Mouse (Mus musculus) layer of hippocampus, adult 18-20 months (tissue): ENCODE measurements around the gene Ddx47. TPM values are rescaled to one million over a fixed set of nuclear protein-coding genes. Genes with fewer than 3 reads are reported as not detected.

ENCODE experiments used
- DNase-seq, 2 experiments: peaks; one replicate each; pipeline ENCODE4 v3.0.0; 2022; ENCODE audit warnings: low spot score in 2 of 2
- long read RNA-seq: library from polyadenylated mRNA; stranded (forward); transcript quantifications from one replicate; pipeline ENCODE4 v2.0.0, GENCODE M21; 2021
- total RNA-seq, 2 experiments: library from RNA; stranded (reverse); gene quantifications; 2 replicates each; pipeline ENCODE4 v1.2.3; 2021

The Ddx47 gene
- total RNA-seq = 10 to 100 TPM; 52.1 to 59.5 TPM
- long read RNA-seq, transcript Ddx47-201 (12 exons, 1,764 nt) = major isoform, 34 of 40 reads
- long read RNA-seq, partial matches to known transcripts = 5 of 40 reads
- long read RNA-seq, other reads (novel, unspliced or antisense) = 1 of 40 reads

DNA sequence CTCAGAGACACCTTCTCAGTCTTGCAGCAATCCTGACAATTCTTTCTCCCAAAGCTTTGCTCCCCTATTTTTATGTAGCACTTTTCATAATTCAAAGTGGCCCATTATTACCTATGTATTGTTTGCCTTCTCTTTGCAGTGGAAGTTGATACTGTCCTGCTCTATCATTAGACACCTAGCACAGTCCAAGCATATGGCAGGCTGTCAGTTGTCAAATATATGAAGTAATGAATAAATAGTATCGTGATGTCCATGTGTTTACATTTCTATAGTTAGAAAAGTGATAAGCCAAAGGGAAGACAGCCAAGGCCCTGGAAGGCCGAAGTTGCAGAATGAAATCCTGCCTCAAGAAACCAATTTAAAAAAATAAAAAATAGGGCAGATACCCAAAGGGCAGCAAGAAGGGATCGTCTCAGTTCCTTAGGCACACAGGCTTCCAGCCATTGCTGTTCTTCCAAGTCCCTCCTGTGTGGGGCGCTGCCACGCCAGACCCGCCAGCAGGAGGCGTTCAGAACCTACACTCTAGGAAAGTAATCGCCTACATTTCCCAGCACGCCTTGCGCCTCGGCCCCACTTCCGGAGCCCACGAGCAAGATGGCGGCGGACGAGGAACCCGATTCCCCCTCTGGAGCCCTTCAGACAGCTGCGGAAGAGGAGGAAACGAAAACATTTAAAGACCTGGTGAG is at the start of gene Ddx47:
Gene Ddx47, plus strand, starts transcription at position 565 of the 686 bp plus-strand sequence.
- DNase-seq = peak; percentile 91 to 97

- no peak for DNase-seq
Observed at GRCm38 (mm10) chr6:134961858-134962517, 49.4 kb upstream of the Ddx47 start.

DNA sequence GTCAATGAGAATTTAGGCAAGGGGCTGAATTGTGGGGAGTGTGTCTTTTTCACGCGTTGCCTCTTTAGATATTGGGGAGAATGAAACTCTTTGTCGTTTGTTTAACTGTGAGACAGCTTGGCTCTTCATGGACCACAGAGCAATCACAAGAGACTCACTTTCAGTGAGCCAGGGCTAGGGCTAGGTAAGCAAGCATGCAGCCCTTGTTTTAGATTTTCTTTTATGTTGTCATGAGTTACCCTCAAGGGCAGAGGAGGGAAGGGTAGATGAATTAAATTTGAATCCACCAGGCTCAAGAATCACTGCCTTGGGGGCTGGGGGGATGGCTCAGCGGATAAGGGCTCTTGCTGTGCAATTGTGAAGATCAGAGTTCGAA is 48.9 kb upstream of the Ddx47 start:
- no peak for DNase-seq

DNA sequence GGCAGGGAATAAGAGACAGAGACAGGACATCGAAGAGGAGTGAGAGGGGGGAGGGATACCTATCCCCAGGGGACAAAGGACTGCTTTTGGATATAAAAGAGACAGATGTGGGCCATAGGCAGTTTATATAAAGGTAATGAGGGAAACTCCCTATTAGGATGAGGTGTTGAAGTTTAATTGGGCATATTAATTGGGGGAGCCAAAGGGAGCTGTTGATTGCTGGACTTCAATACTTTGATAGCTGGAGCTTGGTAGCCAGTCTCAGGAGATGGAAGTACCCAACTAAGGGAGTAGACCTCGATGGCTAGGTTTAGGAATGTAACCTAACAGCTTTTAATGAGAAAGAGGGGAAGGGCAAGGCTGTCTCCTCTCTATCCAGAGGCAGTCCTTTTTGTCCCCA is 47.5 kb upstream of the Ddx47 start:
- no peak for DNase-seq

DNA sequence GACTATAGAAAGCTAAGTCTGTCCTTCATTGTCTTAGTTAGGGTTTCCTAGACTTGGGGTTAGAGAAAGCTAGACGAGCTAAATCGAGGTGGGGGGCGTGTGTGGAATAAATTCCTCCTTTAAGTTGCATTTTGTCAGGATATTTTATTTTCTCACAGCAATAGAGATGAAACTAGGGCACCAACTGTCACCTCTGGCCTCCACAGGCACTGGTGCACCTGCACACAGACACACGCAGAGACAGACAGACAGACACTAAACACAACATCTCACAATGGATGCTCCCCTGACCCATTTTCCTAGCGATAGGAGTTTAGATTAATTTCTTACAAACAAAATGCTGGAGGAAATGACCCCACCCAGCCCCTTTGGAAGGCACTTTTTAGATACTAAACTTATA is 44.7 kb upstream of the Ddx47 start:
- no peak for DNase-seq

- no peak for DNase-seq
Observed at GRCm38 (mm10) chr6:134968326-134968725, 43.1 kb upstream of the Ddx47 start.

DNA sequence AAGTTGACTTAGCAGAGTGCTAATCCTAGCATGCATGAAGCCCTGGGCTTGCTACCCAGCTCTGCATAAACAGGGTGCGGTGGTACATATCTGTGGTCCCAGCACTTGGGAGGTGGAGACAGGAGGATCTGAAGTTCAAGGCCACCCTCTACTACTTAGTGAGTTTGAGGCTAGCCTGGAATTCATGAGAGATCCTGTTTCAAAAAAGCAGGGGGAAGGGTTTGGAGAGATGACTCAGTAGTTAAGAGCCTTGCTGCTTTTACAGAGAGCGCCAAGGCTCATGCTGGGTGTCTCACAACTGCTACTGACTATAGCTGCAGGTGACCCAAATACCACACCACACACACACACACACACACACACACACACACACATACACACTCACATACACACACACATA is 41.9 kb upstream of the Ddx47 start:
- no peak for DNase-seq

- DNase-seq = no peak
Observed at GRCm38 (mm10) chr6:134972096-134972495, 39.3 kb upstream of the Ddx47 start.

DNA sequence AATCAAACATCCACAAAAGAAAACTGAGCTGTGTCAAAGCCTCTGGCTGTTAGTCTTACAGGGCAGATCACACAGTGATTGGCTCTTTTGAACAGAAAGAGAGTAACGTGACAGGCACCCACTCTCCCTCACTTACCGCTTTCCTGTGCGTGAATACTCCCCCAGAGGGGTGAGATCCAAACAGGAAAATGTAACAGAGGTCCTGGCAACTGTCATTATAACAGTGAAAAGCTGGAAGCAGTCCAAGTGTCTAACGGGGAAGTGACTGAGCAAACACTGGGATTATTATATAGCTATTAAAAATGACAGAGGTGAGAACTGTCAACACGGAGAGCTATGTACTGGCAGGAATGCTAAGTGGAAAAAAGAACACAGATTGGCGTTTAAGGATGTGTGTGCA is 34.8 kb upstream of the Ddx47 start:
- no peak for DNase-seq

DNA sequence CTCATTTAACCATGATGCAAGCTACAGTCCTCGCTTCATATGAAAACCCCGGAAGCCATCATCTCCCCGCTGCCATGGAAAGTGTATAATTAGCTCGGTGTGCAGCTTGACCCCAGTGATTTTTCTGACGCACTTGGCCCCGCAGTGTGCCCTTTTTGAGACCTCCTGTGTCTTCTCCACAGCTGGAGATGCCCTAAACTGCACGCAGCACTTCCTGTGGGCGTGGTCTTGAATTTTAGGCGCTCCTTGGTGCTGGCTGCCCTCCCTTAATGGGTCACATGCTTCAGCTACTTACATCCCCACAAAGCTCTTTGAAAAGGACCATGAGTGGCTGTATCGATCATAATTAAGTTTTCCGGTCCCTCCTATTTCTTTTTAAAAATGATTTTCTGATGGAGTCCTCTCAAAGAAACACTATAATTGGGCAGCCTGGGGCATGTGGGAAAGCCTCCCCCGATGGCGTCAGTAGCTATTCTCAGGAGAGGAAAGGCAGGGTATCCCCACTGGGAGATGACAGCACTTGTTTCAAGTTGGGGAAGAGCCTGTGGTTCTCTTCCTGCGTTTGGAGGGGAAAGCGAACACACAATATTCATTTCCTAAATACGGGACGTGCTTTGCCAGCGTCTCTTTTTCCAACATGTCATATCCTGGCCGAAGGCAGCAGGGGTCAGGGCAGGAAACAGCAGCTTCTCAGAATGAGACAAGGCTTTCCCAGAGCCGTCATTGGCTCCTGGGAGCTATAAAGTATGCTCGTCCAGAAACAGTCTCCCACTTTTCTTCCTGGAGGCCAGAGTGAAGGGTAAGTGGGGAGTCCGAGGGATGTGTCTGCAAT is 30.0 kb upstream of the Ddx47 start, which contains the start of gene Apold1:
Gene Apold1, plus strand, starts transcription at position 488 of the 832 bp plus-strand sequence.
- no peak for DNase-seq

DNA sequence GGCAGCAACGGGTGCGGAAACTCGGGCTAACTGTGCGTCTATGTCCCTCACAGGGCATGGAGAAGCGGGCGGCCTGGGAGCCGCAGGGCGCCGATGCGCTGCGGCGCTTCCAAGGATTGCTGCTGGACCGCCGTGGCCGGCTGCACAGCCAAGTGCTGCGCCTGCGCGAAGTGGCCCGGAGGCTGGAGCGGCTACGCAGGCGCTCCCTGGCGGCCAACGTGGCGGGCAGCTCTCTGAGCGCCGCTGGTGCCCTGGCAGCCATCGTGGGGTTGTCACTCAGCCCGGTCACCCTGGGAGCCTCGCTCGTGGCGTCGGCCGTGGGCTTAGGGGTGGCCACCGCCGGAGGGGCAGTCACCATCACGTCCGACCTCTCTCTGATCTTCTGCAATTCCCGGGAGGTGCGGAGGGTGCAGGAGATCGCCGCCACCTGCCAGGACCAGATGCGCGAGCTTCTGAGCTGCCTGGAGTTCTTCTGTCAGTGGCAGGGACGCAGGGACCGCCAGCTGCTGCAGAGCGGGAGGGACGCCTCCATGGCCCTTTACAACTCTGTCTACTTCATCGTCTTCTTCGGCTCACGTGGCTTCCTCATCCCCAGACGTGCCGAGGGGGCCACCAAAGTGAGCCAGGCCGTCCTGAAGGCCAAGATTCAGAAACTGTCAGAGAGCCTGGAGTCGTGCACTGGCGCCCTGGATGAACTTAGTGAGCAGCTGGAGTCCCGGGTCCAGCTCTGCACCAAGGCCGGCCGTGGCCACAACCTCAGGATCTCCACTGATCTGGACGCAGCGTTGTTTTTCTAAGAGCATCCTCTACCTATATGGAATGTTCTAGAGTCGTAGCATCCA is 27.7 kb upstream of the Ddx47 start:
- DNase-seq = peak; percentile 81 to 91

DNA sequence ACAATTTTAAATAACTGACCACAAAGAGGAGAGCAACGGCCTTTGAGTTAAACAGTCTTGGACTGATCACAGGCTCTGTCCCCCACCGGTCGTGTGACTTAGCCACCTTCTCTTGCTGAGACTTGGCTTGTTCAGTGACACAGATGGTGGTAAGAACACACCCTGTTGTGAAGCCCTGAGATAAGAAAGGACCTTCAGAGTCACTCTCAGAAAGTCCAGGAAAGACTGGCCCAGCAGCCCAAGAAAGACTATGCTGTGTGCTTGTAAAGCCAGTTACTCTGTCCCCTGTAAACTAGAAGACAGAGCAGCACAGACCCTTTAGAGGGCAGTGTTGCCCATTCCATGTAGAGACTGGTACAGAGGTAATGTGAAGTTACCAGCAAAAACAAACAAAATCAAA is 26.7 kb upstream of the Ddx47 start:
- DNase-seq = no peak

GRCm38 (mm10) chr6:134988377-134988776 is 23.0 kb upstream of the Ddx47 start:
- DNase-seq = no peak

DNA sequence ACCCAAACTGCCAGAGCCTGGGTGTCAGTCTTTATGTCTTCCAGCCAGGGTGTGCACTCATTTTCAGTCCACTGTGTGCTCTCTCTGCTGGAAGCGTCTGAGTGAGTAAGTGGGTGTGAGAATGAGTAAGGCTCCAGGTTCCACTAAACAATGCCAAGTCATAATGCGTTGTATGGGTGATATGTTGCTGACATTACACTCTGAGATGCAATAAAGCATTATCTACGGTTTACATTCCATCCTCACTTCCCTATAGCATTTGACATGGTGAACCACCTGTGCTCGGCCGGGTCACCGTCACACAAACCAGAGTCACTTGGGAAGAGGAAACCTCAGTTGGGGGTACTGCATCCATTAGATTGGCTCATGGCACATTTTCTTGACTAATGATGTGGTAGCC is 20.7 kb upstream of the Ddx47 start:
- no peak for DNase-seq

- DNase-seq = peak; percentile 29 to 67
Observed at GRCm38 (mm10) chr6:134994031-134994651, 17.3 kb upstream of the Ddx47 start.

- DNase-seq = no peak
Observed at GRCm38 (mm10) chr6:134994985-134995384, 16.4 kb upstream of the Ddx47 start.

GRCm38 (mm10) chr6:134996918-134997317 is 14.5 kb upstream of the Ddx47 start:
- no peak for DNase-seq

DNA sequence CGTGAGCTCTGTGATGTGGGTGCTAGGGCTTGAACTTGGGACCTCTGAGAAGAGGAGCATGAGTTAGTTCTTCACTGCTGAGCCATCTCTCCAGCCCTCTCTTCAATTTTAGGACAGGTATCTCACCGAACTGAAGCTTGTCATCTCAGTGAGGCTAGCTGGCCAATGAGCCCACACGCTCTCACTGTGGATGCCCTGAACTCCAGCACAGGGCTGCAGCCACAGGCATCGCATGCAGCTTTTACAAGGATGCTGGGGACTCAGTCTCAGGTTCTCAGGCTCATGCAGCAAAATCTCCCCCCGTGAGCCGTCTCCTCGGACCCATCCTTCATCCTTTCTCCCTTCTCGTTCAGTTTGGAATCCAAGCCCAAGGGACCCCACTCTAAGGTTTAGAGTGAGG is 13.3 kb upstream of the Ddx47 start:
- no peak for DNase-seq

DNA sequence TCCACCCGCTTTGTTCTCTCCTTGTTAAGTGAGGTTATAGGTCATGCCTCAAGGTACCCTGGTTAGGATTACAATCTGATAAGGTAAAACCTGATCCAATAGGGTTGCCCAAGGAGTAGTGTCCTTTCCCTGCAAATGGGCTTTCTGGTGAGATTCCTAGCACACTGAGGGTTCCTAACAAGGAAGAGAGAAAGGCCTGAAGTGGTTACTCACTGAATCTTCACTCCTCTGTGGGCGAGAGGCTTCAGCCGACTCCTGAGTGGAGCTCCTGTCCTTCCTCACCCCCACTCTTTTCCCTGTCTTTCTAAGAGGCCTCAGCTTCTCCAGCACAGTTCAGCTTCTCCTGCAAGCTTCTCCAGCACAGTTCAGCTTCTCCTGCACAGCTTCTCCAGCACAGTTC is 12.6 kb upstream of the Ddx47 start:
- no peak for DNase-seq

DNA sequence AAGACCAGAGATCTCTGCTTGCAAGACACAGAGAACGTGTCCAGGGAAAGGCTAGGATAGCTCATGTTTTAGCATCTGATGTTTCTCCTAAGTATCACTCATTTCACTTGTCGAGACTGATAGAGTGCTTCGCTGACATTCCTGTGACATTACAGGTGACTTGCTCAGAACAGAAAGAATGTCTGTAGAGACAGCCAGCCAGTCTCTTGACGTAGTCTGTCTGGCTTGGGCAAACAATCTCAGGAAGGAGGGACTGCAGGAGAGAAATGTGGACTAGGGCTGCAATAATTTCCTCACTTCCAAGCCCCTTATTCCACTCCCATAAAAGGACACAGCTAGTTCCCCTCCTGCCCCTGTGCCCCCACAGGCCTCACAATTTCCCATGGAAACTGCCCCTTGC is 11.1 kb upstream of the Ddx47 start:
- no peak for DNase-seq
